Mouse (Mus musculus): ENCODE results near the gene Ncoa6.
"Not testable (repeated sequence)": the region's sequence is repeated elsewhere in the genome, so short reads cannot be mapped to it uniquely, and the experiment has no call there.

DNA sequence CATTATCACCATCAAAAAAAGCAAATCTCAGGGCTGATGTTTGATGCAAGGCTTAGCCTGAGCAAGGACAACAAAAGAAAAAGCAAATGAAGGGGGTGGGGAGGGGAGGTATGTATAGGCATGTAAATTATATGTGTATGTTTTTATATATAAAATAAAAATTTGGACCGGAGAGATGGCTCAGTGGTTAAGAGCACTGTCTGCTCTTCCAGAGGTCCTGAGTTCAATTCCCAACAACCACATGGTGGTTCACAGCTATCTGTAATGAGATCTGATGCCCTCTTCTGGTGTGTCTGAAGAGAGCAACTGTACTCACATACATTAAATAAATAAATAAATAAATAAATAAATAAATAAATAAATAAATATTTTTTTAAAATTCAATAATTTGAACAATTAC lies 25.8 kb downstream of the Ncoa6 start:
- not testable (repeated sequence) for TF ChIP-seq POLR2A (IDR thresholded peaks at IDR 0.05; ENCODE audit: borderline replicate concordance, low read depth, low read length); CTCF (IDR thresholded peaks at IDR 0.05; ENCODE audit: low read depth, low read length)

All from bone marrow macrophage, adult 2 months (primary cell).